9 mouse cellular contexts compared by ENCODE assay signal in genomic region chr10:68464943-68465342, GRCm38 (mm10).
DNase-seq lines count a peak whose midpoint lies in the region; ATAC-seq and TF ChIP-seq lines count a peak whose summit lies in the region.
"Had no signal": no experiment of that assay in that cellular context is flagged by ENCODE, and none has a peak within 500 bp of the region (broad histone marks: within the 10 kb centered on the region; RNA-seq: fewer than 3 reads in every experiment).

No protein-coding gene starts in this region.

- no peak for TF ChIP-seq EP300 in liver, postnatal 0 days (IDR thresholded peaks at IDR 0.05; ENCODE audit: low read depth)

- no peaks in the 10 kb centered on the region for H3K27me3 ChIP-seq in midbrain, embryonic 10.5 days (ENCODE audit: low read depth, poor library complexity, severe bottlenecking)
- H3K27me3 ChIP-seq in midbrain, embryonic 15.5 days (replicated peaks), result no peaks in the 10 kb centered on the region
- H3K27me3 ChIP-seq in liver, postnatal 0 days (ENCODE audit: insufficient read depth, low read length), result no peaks in the 10 kb centered on the region
- H3K27me3 ChIP-seq: heart, embryonic 13.5 days had no signal

- H3K27ac ChIP-seq in midbrain, embryonic 10.5 days (replicated peaks), result no peak overlapping the region
- no peak overlapping the region for H3K27ac ChIP-seq in midbrain, embryonic 15.5 days
- no peak overlapping the region for H3K27ac ChIP-seq in liver, postnatal 0 days (ENCODE audit: low read depth)
- H3K27ac ChIP-seq: heart, embryonic 13.5 days had no signal

- ATAC-seq in midbrain, embryonic 15.5 days (replicated peaks), result no peak
- ATAC-seq in liver, postnatal 0 days, result no peak

- peak; percentile 82 for TF ChIP-seq CTCF in liver, postnatal 0 days (IDR thresholded peaks at IDR 0.05; ENCODE audit: low read depth)

- WGBS in midbrain, embryonic 10.5 days, result 34% methylated on average over 7 of the region's 7 CpGs
- WGBS in midbrain, embryonic 15.5 days, result 26% methylated on average over 7 of the region's 7 CpGs
- 32% methylated on average over 7 of the region's 7 CpGs for WGBS in liver, postnatal 0 days (ENCODE audit: insufficient replicate concordance)

- no peak overlapping the region for H3K4me3 ChIP-seq in midbrain, embryonic 10.5 days
- H3K4me3 ChIP-seq in midbrain, embryonic 15.5 days, result no peak overlapping the region
- H3K4me3 ChIP-seq in liver, postnatal 0 days (ENCODE audit: low read depth, low read length), result no peak overlapping the region
- H3K4me3 ChIP-seq: heart, embryonic 13.5 days had no signal

- no peaks in the 10 kb centered on the region for H3K36me3 ChIP-seq in midbrain, embryonic 10.5 days
- no peaks in the 10 kb centered on the region for H3K36me3 ChIP-seq in midbrain, embryonic 15.5 days (replicated peaks)
- no peaks in the 10 kb centered on the region for H3K36me3 ChIP-seq in liver, postnatal 0 days (replicated peaks; ENCODE audit: insufficient read depth, low read length)
- H3K36me3 ChIP-seq: heart, embryonic 13.5 days had no signal

- H3K9me3 ChIP-seq in midbrain, embryonic 10.5 days (replicated peaks), result no peaks in the 10 kb centered on the region
- no peaks in the 10 kb centered on the region for H3K9me3 ChIP-seq in midbrain, embryonic 15.5 days
- H3K9me3 ChIP-seq in liver, postnatal 0 days (ENCODE audit: low read length), result no peaks in the 10 kb centered on the region
- H3K9me3 ChIP-seq: heart, embryonic 13.5 days had no signal

- H3K9ac ChIP-seq in midbrain, embryonic 15.5 days, result no peak overlapping the region
- H3K9ac ChIP-seq in liver, postnatal 0 days (replicated peaks), result no peak overlapping the region
- H3K9ac ChIP-seq: heart, embryonic 13.5 days had no signal

- H3K4me2 ChIP-seq in midbrain, embryonic 15.5 days, result no peak overlapping the region
- H3K4me2 ChIP-seq in liver, postnatal 0 days (ENCODE audit: low read depth, low read length), result no peak overlapping the region
- H3K4me2 ChIP-seq: heart, embryonic 13.5 days had no signal

- DNase-seq in midbrain, embryonic 10.5 days (ENCODE audit: low spot score), result peak; percentile 65
- peak; percentile 85 for DNase-seq in brain, adult 2 months (ENCODE audit: low read depth, low spot score)
- peak; percentile 58 to 70 for DNase-seq in frontal cortex, postnatal 25 days (ENCODE audit: low spot score in 2 of 2)
- DNase-seq in kidney, postnatal 25 days, result peak; percentile 87 to 94
- DNase-seq in liver, postnatal 0 days, result peak; percentile 84
- peak; percentile 69 for DNase-seq in right cerebral cortex, adult 18-20 months
- peak; percentile 90 for DNase-seq in urinary bladder, postnatal 14 days (ENCODE audit: low spot score)

- no peaks in the 10 kb centered on the region for H3K4me1 ChIP-seq in midbrain, embryonic 10.5 days
- no peaks in the 10 kb centered on the region for H3K4me1 ChIP-seq in midbrain, embryonic 15.5 days
- no peaks in the 10 kb centered on the region for H3K4me1 ChIP-seq in liver, postnatal 0 days (ENCODE audit: insufficient read depth)
